Mouse (Mus musculus) gastrocnemius, postnatal 25 days (tissue): ENCODE data around the gene Nkain1. TPM values are rescaled to one million over a fixed set of nuclear protein-coding genes. Genes with fewer than 3 reads are reported as not detected.

Source experiments
- DNase-seq: peaks from one replicate; pipeline ENCODE4 v3.0.0; 2022
- total RNA-seq, 2 experiments: library from RNA; stranded (reverse); gene quantifications; 1 replicate in 1 of 2; 2 replicates in 1 of 2; pipeline ENCODE4 v1.2.3; 2021

Nkain1 gene
- total RNA-seq, 2 experiments from 2014 or later = 6.7 to 15.0 TPM

DNA sequence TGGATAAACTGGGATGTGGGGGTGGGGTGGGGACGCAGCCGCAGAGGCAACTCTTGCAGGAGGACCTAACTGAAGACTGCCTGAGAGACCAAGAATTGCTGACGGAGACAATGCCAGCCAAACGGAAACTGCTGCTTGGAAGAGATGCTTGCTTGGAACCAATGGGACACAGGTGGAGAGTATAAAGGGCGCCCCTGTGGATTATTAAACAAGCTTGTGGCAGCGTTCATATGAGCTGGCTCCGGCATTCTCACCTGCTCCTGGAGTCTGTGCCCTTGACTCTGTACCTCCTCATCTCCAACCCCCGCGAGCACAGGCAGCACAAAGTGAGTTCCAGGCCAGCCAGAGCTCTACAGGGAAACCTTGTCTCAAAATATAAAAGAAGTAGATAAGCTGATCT, 23.5 kb downstream of the Nkain1 start:
- no peak for DNase-seq

DNA sequence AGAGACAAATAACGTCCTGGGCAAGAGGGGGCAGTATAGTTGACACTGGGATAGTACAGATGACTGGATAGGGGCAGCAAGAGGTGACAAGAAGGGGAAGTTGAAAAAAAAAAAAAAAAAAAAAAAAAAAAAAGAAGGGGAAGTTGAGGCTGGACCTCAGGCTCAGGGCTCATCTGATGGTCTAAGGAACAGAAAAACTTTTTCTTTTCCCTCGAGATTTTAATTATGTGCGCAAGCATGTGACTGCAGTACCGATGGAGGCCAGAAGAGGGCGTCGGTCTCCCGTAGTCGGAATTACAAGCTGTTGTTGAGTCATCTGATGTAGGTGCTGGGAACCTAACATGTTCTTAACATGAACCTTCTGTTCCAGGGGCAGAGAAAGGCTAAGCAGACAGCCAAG, 24.8 kb downstream of the Nkain1 start:
- no peak for DNase-seq

DNA sequence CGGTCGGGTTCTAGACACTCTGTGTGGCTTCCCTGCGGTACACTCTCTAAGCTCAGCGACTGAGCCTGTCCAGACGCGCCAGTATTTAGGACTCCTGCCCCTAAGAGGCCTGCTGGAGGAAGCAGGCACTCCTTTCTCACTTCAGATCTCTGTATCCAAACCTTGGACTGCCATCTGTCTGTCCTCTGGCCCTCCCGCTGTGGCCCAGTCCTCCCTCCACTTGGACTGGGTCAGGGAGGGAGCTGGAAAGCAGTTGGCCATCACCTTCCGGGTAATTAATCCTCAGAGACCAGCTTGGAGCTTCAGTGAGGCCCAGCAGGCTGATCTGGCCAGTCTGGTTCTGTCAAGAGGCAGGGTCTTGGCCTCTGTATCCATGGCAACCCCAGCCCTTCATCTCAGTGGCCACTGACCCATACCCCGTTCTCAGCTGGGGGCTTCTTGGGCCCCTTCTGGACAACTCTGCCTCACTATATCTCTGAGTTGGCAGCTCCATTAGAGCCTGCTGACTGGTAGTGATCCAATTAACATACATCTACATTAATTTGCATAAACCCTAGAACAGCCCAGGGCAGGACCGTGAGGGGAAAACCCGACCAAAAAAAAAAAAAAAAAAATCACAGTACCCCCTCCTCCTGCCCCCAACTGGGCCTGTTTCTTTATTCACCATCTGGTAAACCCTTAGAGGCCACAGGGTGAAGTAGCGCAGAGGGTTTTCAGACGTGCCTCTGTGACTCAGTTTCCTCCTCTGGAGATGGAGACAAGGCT, 27.0 kb downstream of the Nkain1 start:
- no peak for DNase-seq

DNA sequence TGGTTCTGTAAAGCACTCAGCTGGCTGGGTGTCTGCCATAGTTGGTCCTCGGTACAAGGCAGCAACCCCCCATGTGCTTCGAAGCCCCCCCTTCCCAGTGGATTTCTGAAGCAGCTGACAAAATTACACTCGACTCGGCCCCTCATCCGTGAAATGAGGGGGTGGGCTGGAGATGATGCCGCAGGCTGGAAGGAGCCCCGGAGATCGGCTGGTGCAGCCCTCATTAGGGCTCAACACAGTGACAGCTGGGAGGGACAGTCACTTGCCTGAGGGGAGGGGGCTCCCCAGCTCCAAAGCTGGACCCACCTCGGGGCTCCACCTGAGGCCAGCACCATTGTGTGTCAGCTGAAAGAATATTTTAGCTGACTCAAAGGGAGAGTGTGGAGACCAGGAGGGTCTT, 29.6 kb downstream of the Nkain1 start:
- no peak for DNase-seq

DNA sequence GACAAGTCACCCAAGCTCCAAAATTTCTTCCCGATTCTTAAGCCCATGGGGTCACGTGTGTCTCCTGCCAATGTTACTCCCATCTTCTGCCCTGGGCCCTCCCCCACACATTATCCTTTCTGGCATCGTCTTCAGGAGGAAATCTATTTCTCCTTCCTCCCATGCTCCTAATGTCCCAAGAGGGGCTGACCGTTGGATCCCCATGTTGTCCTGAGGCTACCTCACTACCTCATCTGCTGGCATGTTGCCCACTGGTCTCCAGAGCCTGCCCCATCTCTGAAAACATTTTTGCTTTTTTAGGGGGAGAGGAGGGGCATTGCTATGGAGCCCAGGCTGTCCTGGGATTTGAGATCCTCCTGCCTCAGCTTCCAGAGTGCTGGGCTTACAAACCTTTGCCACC, 30.9 kb downstream of the Nkain1 start:
- DNase-seq = no peak

DNA sequence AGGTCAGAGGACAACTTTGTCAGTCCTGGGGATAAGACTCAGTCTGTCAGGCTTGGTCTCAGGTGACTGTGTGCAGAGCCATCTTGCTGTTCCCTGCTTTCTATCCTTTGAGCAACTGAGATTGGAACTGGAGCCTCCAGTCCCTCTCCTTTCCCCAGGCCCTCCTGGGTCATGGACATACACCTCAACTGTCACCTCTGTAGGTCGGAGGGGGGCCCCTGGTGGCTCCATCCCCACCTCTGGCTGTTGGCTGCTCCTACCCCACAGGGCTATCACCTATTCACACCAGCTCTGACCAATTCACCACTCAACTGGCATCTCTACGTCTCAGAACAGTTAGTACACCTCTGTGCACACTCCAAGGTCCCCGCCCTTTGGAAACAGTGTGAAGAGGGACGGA, 33.1 kb downstream of the Nkain1 start:
- DNase-seq = no peak

DNA sequence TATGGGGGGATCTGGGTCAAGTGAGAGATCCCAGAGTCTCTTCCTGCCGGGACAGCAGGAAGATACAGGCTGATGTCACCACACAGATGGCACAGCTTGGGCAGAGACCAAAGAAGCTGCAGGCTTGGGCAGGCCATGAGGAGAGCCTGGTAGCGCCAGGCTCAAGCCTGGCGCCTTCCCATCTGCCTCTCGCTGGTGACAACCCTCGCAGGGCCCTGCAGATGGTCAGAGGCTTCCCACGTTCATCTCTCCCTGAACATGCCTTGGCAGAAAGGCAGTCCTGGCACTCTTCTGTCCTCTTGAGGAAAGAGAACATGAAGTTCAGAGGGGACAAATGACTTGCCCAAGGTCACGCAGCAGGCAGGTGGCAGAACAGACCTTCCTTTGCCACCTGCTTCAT, 34.3 kb downstream of the Nkain1 start:
- DNase-seq = no peak

DNA sequence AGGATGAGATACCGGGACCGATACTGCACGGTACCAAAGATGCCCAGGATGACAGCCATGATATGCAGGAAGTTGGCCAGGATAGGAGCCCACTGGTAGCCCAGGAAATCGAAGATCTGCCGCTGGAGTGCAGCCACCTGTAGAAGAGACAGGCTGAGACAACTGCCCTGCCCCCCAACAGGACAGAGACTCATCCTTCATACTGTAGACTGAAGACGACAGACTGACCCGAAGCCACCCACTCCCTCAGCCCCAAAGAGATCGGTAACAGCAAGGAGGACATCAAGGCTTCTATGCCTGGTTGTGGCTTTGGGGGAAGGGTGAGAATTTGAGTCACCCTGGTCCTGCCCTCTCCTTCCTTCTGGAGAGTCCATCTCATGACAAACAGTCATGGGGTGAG, 34.9 kb downstream of the Nkain1 start:
- no peak for DNase-seq

DNA sequence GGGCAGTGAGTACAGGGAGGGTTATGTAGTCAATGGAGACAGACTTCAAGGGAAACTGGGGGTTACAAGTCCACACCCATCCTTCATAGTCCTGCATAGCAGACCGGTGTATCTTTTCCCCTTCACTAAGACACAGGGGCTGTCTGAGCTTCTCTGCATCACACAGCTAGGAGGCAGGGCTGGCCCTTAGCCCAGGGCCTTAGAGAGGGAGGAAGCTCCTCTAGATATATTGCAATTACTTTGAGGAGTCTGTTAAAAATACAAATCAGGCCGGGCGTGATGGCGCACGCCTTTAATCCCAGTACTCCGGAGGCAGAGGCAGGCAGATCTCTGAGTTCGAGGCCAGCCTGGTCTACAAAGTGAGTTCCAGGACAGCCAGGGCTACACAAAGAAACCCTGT, 36.6 kb downstream of the Nkain1 start:
- no peak for DNase-seq

DNA sequence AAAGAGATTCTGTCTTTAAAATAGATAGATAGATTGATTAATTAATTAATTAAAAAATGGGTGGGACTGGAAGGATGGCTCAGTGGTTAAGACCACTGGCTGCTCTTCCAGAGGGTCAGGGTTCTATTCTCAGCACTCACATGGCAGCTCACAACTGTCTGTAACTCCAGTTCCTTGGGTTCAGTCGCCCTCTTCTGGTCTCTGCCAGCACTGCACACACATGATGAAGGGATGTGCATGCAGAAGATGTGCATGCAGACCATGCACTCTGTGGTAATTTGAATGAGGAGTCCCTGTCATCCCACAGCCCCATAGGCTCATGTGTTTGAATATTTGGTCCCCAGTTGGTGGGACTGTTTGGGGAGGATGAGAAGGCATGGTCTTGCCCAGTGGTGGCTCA, 38.2 kb downstream of the Nkain1 start:
- DNase-seq = no peak

DNA sequence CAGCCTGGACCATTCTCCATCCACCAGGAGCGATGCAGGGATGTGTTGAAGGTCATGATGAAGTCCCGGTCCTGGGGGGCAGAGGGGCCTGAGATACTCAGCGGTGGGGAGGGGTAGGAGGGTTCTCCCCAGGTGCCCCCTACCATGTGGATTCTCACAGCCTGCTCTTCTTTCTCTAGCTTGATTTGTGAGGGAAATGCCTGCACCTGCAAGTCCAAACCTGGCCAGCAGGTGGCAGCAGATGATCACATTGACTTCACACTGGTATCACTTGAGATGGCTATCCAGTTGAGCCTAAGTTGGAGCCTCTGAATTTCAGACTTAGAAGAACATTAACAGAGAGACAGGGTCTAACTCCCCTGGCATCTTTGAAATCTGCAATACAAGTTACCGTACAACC, 40.0 kb downstream of the Nkain1 start:
- DNase-seq = peak; percentile 62

DNA sequence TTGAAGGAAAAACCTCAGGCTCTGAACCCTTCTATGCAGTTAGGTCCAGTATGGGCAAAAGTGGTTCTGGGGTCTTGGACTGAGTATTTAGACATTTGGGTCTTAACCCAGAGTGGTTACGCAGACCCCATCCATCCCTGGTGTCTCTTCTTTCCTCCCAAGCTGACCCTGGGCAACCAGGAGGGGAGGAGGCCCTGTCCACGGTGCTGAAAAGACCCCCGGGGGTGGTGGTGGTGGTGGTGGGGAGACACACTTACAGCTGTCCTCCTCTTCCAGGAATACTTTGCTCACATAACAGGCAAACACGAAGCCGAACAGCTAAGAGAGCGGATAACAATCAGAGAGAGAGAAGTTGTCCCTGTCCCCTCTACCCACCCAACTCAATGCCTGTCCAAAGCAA, 41.6 kb downstream of the Nkain1 start:
- DNase-seq = no peak

DNA sequence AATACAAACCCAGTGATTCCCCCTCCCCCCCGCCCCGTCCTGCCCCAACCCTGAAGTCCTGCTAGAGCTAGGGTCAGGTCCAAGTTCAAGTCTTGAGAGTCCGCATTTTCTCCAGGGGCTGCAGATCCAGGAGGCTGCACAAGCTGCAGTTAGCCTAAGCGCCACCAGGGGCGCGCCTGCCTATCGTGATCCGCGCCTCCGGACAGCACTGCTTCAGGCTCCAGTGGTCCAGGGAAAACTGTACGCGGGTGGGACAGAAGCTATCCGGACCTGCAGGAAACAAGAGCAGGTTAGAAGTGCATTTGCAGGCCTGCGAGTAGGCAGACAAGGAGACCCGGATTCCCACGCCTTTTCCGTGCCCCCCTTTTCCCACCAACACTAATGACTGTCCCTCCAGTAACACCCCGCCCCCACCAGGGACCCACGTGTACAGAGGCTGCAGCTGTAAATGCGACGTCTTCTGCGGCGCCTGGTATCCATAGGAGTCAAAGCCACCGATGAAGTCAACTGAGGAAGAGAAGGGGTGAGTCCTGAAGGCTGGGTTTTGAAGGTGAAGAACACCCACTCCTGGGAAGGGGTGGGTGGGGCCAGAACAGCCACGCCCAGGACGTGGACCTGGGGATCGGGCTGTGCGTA, 42.2 kb downstream of the Nkain1 start:
- DNase-seq = peak; percentile 45

DNA sequence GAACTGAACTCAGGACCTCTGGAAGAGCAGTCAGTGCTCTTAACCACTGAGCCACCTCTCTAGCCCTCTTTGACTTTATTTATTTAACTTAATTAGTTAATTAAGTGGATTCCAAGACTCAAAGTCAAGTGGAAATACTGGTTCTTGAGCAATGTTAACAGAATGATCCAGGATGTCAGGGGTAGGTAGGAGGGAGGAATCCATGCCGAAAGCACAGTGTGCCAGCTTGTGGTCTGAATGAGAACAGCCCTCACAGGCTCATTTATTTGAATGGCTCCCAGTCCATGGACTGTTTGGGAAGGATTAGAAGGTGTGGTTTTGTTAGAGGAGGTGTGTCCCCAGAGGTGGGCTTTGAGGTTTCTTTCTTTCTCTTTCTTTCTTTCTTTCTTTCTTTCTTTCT, 46.2 kb downstream of the Nkain1 start:
- DNase-seq = no peak

DNA sequence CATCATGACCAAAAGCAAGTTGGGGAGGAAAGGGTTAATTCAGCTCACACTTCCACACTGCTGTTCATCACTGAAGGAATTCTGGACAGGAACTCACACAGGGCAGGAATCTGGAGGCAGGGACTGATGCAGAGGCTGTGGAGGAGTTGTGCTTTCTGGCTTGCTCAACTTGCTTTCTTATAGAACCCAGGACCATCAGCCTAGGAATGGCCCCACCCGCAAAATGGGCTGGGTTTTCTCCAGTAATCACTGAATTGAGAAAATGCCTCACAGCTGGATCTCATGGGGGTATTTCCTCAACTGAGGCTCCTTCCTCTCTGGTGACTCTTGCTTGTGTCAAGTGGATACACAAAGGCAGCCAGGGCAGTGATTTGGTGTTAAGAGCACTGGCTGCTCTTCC, 48.9 kb downstream of the Nkain1 start:
- no peak for DNase-seq

DNA sequence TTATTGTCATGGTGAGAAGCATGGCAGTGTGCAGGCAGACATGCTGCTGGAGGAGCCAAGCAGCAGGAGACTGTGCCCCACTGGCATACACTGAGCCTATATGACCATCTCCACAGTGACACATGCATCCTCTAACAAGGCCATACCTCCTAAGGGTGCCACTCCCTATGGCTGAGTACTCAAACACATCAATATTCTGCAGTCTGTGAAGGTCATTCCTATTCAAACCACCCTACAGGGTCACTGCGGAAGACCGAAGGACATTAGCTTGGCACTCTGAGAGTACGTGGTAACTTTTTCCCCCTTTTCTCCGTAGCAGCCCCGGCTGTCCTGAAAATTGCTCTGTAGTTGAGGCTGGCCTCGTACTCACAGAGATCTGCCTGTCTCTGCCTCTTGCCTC, 52.5 kb downstream of the Nkain1 start:
- no peak for DNase-seq

DNA sequence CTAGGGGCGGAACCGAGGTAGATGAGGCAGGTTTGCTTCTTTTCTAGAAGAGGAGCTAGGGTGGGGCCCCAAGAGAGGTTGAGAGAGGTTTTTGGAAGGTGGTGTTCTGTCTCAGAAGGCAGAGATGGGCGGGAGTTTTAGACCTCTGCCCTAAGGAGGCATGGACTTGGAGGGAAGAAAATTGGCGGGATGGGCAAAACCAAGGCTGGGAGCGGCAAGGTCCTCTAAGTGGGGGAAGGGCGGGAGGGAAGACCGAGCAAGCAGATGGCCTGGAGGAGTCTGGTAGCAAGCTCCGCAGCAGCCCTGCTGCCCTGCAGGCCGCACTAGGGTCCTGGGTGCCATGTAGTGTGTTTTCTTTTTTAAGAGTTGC, 53.5 kb downstream of the Nkain1 start:
- no peak for DNase-seq

DNA sequence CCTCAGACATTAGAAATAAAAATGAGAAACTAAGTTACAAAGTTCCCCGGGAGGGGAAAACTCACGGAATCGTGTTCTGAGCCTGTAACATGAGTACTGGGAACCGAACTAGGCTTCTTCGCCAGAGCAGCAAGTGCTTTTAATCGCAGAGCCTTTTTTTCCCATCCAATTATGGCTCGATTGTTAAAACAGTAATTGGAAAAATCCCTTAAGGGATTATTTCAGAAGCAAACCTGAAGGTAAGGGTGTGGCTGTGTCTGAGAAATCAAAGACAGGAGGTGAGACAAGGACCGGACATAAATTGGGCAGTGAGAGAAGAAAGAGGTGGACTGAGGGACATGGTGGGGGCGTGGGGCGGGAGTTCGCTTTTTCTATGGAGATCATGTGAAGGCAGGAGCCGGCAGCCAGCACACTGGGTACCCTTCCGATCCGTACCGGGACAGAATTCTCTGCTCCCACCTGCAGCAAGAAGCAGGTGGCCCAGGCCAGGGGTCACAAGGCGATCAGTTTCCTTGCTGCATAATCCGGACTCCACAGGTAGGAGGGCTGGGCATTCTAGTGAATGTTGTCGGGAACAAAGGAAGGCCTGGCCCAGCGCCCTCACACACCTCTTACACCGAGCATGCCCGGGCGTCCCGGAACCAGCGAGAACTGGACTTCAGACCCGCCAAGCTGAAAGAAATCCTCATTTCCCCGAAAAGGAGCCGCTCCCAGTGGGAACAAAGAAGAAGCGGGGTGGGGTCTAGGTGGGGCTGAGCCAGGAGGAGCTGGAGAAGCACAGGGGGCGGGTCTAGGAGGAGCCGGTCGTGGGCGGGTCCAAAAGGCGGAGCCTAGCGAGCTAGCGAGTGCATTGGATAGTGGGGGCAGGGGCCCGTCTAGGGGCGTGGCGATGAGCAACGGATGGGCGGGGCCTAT, 54.1 kb downstream of the Nkain1 start:
- DNase-seq = peak; percentile 90

DNA sequence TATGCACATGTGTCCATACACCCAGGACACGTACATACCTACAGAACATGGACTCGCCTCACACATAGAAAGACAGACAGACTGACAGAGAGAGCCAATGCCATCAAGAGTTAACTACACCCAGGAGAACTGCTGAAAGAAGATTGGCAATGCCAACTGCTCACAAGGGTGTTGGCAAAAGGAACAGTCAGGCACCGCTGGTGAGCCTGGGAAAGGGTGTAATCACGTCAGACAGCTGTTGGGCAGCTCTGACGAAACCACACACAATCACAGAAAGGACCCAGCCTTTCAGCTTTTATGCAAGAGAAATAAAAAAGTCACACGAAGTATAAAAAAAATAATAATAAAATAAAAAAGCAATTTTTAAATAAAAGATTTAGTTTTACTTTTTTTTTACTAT, 57.5 kb downstream of the Nkain1 start:
- no peak for DNase-seq
